Mouse (Mus musculus) thymus, adult 2 months (tissue): ENCODE measurements around the gene Fam124a.
A peak's percentile ranks its signal among the peaks of the same experiment; 100 is the strongest.

Experiments used
- CTCF ChIP-seq: fragments of 200-500 bp; IDR thresholded peaks from 2 replicates; pipeline ENCODE4 v1.5.1; 2012; ENCODE audit warnings: mild to moderate bottlenecking, control low read depth, low read length, moderate library complexity, borderline replicate concordance; ENCODE audit not compliant: control insufficient read depth, poor library complexity, insufficient read depth; ENCODE audit errors: extremely low read depth
- POLR2A ChIP-seq: fragments of 200-500 bp; IDR thresholded peaks from 2 replicates; pipeline ENCODE4 v1.6.1; 2012; ENCODE audit warnings: mild to moderate bottlenecking, low read length, control low read depth, moderate library complexity; ENCODE audit not compliant: control insufficient read depth, poor library complexity, insufficient read depth; ENCODE audit errors: extremely low read depth

DNA sequence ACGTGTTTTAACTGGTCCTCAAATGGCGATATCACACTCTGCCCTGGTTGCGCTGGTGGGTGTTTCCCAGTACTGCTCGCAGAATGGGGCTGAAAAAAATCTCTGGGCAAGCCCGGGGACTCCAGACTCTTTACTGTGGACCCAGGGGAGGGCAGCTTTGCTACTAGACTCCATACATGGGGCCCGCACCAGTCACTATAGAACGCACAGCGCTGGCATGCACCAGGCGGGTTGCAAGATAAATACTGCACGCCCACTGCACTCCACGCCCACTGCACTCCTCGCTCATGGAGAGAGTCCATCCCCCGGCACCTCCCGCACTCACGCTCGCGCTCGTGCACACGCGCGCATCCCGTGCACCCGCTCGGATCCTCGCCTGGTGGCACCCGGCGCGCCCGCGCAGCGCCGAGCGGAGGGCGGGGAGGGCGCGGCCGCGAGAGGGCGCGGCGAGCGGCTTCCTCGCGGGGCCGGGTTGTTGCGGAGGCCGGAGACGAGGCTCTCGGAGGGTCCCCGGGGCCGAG lies at the start of gene Fam124a:
- peak; percentile 83; the same call in 1 of the 2 replicates for TF ChIP-seq CTCF
- TF ChIP-seq POLR2A: no peak
